Mouse (Mus musculus) MEL-GATA-1-ER (cell line): ENCODE results near the gene Fbxl7.

Experiments
- DNase-seq: peaks from one replicate; pipeline ENCODE4 v3.0.0-alpha.2; 2012; ENCODE audit warnings: low read depth; ENCODE audit errors: extremely low read depth

The Fbxl7 gene

GRCm38 (mm10) chr15:26895251-26895711 is at the start of gene Fbxl7:
Gene Fbxl7, minus strand, starts transcription at chr15:26895580.
- DNase-seq: no peak

GRCm38 (mm10) chr15:26922026-26922425 is 26.6 kb upstream of the Fbxl7 start:
- DNase-seq: no peak

- no peak for DNase-seq
Observed at GRCm38 (mm10) chr15:26913427-26913826, 18.0 kb upstream of the Fbxl7 start.

- no peak for DNase-seq
Observed at GRCm38 (mm10) chr15:26895761-26896160, 381 bp upstream of the Fbxl7 start.

GRCm38 (mm10) chr15:26894801-26895229 is 565 bp downstream of the Fbxl7 start:
- DNase-seq: no peak

GRCm38 (mm10) chr15:26894031-26894655 is 1.2 kb downstream of the Fbxl7 start:
- no peak for DNase-seq

- no peak for DNase-seq
Observed at GRCm38 (mm10) chr15:26893136-26893535, 2.2 kb downstream of the Fbxl7 start.

GRCm38 (mm10) chr15:26889971-26890370 is 5.4 kb downstream of the Fbxl7 start:
- no peak for DNase-seq

GRCm38 (mm10) chr15:26888170-26888569 is 7.2 kb downstream of the Fbxl7 start:
- DNase-seq: no peak

- no peak for DNase-seq
Observed at GRCm38 (mm10) chr15:26885979-26886378, 9.4 kb downstream of the Fbxl7 start.

GRCm38 (mm10) chr15:26880212-26880956 is 15.0 kb downstream of the Fbxl7 start:
- no peak for DNase-seq

GRCm38 (mm10) chr15:26875687-26876086 is 19.7 kb downstream of the Fbxl7 start:
- DNase-seq: no peak

- DNase-seq: no peak
Observed at GRCm38 (mm10) chr15:26872234-26872633, 23.1 kb downstream of the Fbxl7 start.

GRCm38 (mm10) chr15:26869197-26869596 is 26.2 kb downstream of the Fbxl7 start:
- DNase-seq: no peak

- no peak for DNase-seq
Observed at GRCm38 (mm10) chr15:26867521-26867920, 27.9 kb downstream of the Fbxl7 start.

- DNase-seq: no peak
Observed at GRCm38 (mm10) chr15:26862173-26862572, 33.2 kb downstream of the Fbxl7 start.

GRCm38 (mm10) chr15:26849626-26850025 is 45.8 kb downstream of the Fbxl7 start:
- DNase-seq: no peak

GRCm38 (mm10) chr15:26842216-26842615 is 53.2 kb downstream of the Fbxl7 start:
- no peak for DNase-seq

GRCm38 (mm10) chr15:26838386-26838785 is 57.0 kb downstream of the Fbxl7 start:
- no peak for DNase-seq

GRCm38 (mm10) chr15:26837200-26837599 is 58.2 kb downstream of the Fbxl7 start:
- no peak for DNase-seq

GRCm38 (mm10) chr15:26834415-26834814 is 61.0 kb downstream of the Fbxl7 start:
- no peak for DNase-seq

- no peak for DNase-seq
Observed at GRCm38 (mm10) chr15:26831141-26831540, 64.2 kb downstream of the Fbxl7 start.

GRCm38 (mm10) chr15:26816931-26817330 is 78.4 kb downstream of the Fbxl7 start:
- no peak for DNase-seq
